Mouse (Mus musculus) urinary bladder, postnatal 25 days (tissue): ENCODE data around the gene Hint2.

Experiments
- DNase-seq: peaks from one replicate; pipeline ENCODE4 v3.0.0; 2022; ENCODE audit warnings: low spot score

Gene Hint2

GRCm38 (mm10) chr4:43604751-43605685 is 51.2 kb downstream of the Hint2 start:
- DNase-seq = no peak
